Comparison of ENCODE assay signal across 9 mouse cellular contexts in genomic region chr14:43987404-43987803, GRCm38 (mm10). TPM values are rescaled to one million over a fixed set of nuclear protein-coding genes. Genes with fewer than 3 reads are reported as not detected.
DNase-seq lines count a peak whose midpoint lies in the region; ATAC-seq lines count a peak whose summit lies in the region.
"Not testable (repeated sequence)": the region's sequence is repeated elsewhere in the genome, so short reads cannot be mapped to it uniquely, and the experiment has no call there.
"Had no signal": no experiment of that assay in that cellular context is flagged by ENCODE, and none has a peak within 500 bp of the region (broad histone marks: within the 10 kb centered on the region; RNA-seq: fewer than 3 reads in every experiment).

No protein-coding gene starts in this region.

- H3K4me2 ChIP-seq in hindbrain, embryonic 15.5 days: not testable (repeated sequence)

- 0 out of 2 replicates have a peak, but pooled peaks have one; percentile 11 for ATAC-seq in hindbrain, embryonic 15.5 days (ENCODE audit: low FRiP score, low read depth)

- not testable (repeated sequence) for H3K9ac ChIP-seq in hindbrain, embryonic 15.5 days

- not testable (repeated sequence) for H3K4me1 ChIP-seq in hindbrain, embryonic 15.5 days (replicated peaks)

- not testable (repeated sequence) for H3K27ac ChIP-seq in hindbrain, embryonic 15.5 days (replicated peaks)

- not testable (repeated sequence) for H3K9me3 ChIP-seq in hindbrain, embryonic 15.5 days

- peak; percentile 69 for DNase-seq in R1 (ENCODE audit: low read depth, low spot score)
- peak; percentile 69 to 81 for DNase-seq in cerebellum, postnatal 14 days
- peak; percentile 75 to 84 for DNase-seq in frontal cortex, postnatal 36 days (ENCODE audit: low spot score in 2 of 2)
- peak; percentile 52 to 83 for DNase-seq in layer of hippocampus, postnatal 25 days (ENCODE audit: extremely low spot score in 1 of 2, low spot score in 1 of 2)
- peak; percentile 52 for DNase-seq in lung, postnatal 25 days (ENCODE audit: low spot score)
- DNase-seq in retina, embryonic 14.5 days (ENCODE audit: low spot score): peak; percentile 88
- peak; percentile 31 to 47 for DNase-seq in thymus, postnatal 36 days

- not testable (repeated sequence) for H3K4me3 ChIP-seq in hindbrain, embryonic 15.5 days

- not testable (repeated sequence) for H3K36me3 ChIP-seq in hindbrain, embryonic 15.5 days

- 18% methylated on average over 5 of the region's 5 CpGs for WGBS in hindbrain, embryonic 15.5 days

- not testable (repeated sequence) for H3K27me3 ChIP-seq in hindbrain, embryonic 15.5 days

RNA-seq across cellular contexts. Expression of gene Ang6, which starts 14.7 kb away (rescaled TPM):
- polyA plus RNA-seq in hindbrain, embryonic 15.5 days (2015; fragmentation: Nextera tagmentation; extraction: Ambion mirVana): not detected in 2 replicates
- not detected for total RNA-seq in layer of hippocampus, postnatal 25 days (2021)
- polyA plus RNA-seq: stomach, embryonic 16.5 days had no signal

RNA-seq across cellular contexts. Expression of gene Ang5, which starts 30.5 kb away (rescaled TPM):
- polyA plus RNA-seq in hindbrain, embryonic 15.5 days (2015; fragmentation: Nextera tagmentation; extraction: Ambion mirVana): not detected in 2 replicates
- not detected for total RNA-seq in layer of hippocampus, postnatal 25 days (2021)
- polyA plus RNA-seq: stomach, embryonic 16.5 days had no signal
